Mouse (Mus musculus): ENCODE measurements around the gene Fam43a.

Gene Fam43a

GRCm38 (mm10) chr16:30599491-30600268, at the start of gene Fam43a:
TSS of gene Fam43a (plus strand) at chr16:30599723.
- DNase-seq, result peak; percentile 96

DNA sequence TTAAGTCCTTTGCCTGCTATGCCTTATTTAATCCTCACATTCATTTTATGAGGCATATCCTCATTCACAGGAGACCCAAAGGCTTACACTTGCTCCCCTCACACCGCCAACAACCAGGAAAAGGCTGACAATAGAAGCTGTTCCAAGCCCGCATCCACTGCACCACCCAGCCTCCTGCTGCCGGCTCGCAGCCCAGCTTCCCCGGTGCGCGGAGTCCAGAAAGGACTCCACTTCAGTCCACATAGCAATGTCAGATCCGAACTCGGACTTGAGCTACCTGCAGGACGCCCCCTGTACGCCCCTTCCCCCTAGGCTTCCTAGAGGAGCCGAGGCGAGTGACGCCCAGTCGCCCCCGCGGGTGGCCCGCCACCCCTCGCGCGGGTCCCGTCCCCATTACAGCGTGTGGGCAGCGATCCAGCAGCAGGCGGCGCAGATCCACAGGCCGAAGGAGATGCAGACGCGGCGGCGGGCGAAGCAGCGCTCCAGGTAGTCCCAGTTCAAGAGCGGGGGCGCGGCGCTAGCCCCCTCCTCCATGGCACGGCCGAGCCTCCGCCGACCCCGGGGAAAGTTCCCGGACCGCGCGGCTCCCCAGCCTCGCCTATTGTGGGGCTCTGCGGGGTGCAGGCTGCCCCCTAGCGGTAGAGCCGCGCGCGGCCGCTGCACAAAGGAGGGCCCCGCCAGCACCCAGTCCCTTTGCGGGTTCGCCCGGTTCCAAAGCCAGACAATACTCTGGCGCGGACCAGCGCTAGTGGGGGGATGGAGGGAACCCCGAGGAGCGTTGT, 49.4 kb upstream of the Fam43a start:
- DNase-seq, result peak; percentile 69

DNA sequence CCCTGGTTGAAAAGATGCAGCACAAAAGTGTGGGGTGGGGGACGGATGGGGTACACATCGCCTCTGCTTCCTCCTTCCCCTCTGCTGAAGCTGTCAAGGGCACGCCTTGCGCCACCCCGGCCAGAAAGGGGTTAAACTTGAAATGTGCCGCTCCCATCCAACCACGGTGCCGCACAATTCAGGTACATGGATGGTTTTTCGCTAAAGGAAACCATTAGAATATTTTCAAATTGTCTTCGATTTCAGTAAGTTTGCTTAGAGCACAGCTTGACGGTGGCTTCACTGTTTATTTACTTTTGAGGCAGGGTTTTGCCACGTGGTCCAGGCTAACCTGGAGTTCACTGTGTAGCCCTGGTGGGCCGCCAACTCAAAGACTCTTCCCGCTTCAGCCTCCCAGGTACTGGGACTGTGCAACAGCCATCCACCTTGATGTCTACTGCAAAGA, 48.8 kb upstream of the Fam43a start, which contains the start of gene Tmem44:
Gene Tmem44, minus strand, starts transcription at position 95 of the 445 bp plus-strand sequence.
- no peak for DNase-seq

DNA sequence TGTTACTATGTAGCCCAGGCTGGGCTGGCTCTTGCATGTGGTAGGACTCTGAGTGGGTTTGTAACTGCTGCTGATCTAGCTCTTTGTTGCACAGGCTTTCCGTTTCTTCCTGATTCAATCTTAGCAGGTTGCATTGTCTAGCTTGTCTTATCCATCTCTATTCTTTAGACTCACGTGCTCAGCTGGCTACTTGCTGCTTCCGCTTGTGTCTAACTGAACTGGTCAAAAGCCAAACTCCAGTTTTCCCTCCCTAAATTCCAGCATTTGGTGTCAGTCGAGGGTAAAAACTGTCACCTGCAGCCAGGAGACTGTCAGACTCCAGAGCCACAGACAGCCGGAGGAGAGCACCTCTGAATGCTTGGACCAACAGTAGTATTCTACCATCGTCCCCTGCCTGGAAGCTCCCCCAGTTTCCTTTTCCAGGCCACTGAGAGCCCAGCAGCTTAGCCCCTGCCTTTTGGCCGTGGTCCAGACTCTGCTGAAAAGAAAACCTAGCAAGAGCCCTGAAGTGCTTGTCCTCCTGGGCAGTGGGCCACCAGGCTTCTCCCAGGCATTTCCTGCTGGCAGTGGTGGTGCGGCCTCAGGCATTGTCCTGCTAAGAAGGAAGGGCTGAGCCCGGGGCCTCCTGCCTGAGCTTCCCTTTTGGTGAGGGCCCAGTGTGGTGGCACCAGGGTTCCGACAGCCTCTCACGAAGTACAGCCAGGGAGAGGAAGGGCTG, 46.7 kb upstream of the Fam43a start:
- peak; percentile 24 for DNase-seq

- no peak for DNase-seq
Measured at GRCm38 (mm10) chr16:30554109-30554508, 45.4 kb upstream of the Fam43a start.

- DNase-seq, result no peak
Measured at GRCm38 (mm10) chr16:30559312-30559992, 40.1 kb upstream of the Fam43a start.

DNA sequence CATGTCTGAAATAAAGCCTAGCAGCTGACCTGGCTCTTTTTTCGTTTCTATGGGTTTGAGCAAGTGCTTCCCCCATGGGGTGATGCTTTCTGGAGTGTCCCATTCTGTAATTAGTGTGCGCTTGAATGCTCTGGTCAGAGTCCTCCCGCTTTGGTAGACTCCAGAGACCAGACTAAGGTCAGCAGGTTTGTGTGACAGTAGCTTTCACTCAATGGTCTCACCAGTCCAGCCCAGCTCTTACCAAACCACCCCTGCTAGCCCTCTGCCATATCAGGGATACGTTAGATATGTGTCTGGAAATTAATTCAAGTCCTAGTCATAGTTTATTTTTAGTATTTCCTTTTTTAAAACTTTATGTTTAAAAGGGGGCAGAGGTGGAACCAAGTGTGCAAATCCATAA, 38.9 kb upstream of the Fam43a start:
- DNase-seq, result no peak

DNA sequence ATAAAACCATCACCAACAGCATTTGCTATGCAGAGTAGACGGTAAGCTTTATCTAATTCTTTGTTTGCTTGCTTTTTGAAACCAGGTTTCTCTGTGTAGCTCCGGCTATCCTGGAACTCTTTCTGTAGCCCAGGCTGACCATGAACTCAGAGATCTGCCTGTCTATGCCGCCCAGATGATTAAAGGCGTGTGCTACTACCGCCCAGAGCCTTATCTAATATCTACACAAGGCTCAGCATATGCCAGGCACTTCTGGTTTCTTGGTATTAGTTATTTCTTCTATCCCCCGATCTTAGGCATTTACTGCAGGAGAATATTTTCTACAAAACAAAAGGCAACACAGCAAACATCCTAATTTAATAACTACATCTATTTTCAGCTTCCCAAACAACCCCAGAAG, 33.9 kb upstream of the Fam43a start:
- DNase-seq, result no peak

GRCm38 (mm10) chr16:30570173-30570572, 29.4 kb upstream of the Fam43a start:
- DNase-seq, result no peak

DNA sequence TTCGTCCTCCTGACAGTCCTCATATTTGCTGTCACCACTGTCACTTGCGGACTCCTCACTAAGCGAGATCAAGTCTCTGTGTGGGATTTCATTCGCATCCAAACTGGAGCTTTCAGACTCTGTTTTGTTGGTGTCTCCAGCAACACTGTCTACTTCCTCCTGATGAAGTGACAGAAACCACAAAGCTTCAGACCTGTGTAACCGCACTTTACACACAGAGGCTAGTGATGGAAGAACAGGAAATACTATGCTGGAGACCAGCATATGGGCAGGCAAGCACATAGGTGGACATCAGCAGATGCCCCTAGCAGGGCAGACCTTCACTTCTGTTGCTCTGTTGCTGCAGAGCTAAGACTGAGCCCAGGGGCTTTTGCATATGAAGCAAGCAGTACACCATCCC, 28.1 kb upstream of the Fam43a start:
- no peak for DNase-seq

DNA sequence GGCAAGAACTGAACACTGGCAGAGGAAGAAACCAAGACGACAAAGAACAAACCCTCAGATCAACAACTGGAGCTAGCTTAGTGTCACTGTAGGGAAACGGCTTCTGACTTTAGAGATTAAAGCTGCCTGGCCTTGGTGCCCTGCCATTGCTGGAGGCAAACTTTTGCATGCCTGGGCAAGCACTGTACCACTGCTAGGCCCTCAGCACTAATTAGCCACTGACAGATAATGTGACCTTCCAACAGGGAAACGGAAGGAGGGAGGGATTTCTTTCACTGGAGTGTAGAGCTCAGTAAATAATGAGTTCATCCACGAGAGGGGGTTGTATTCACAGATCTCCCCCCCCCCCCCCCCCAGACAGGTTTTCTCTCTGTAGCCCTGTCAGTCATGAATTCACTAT, 27.3 kb upstream of the Fam43a start:
- no peak for DNase-seq

DNA sequence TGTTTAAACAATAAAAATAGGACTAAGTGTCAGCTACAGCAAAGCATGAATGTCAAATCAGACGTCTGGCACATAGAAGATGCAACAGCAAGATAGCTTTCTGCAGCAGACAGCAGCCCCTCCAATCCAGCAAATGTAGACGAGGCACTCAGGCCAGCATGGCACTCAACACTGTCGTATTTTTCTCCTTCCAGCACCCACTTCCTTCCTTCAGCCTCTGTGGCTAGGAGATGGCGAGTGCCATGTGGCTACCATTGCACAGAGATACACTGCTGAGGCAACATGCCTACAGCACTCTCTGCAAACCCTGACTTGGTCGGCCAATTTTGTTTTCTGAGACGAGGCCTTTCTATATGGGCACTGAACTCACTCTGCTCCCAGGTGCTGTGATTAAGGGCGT, 23.7 kb upstream of the Fam43a start:
- no peak for DNase-seq

DNA sequence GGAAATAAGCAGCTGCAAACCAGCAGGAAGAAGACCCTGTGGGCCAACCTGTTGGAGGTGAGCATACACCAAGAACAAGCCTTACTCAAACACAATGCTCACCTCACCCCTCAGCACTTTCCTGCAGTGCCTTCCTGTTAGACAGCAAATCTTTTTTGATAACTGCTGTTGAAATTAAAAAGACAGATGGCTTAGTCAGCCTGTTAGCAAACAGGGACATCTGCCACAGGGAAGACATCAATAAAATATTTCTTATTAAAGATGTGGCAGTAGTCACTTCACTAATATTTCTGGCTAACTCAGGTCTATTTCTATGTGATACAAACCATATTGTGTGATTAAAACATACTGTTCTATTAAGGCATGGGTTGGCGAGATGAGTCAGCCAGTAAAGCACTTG, 23.1 kb upstream of the Fam43a start:
- no peak for DNase-seq

DNA sequence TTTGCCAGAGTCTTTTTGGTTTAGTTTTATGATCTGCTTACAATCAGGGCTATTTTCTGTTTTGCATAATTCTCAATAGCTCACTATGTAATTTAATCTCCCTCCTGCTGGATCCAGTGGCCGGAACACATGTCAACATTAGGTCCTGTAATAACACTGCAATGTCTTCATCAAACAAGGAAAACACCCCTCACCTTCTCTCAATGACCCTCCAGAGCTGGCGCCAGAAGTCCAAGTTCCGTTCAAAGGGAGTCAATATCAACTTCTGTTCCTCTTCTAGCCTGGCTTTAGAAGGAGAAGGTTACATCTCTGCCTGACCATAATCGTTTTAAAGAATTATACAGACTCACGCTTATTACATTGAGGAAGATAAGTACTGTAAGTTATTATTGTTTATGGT, 18.8 kb upstream of the Fam43a start:
- no peak for DNase-seq

- no peak for DNase-seq
Measured at GRCm38 (mm10) chr16:30586935-30587493, 12.5 kb upstream of the Fam43a start.

GRCm38 (mm10) chr16:30587494-30588327, 11.8 kb upstream of the Fam43a start, which contains the start of gene Lsg1:
TSS of gene Lsg1 (minus strand) at chr16:30587592.
- peak; percentile 90 for DNase-seq

DNA sequence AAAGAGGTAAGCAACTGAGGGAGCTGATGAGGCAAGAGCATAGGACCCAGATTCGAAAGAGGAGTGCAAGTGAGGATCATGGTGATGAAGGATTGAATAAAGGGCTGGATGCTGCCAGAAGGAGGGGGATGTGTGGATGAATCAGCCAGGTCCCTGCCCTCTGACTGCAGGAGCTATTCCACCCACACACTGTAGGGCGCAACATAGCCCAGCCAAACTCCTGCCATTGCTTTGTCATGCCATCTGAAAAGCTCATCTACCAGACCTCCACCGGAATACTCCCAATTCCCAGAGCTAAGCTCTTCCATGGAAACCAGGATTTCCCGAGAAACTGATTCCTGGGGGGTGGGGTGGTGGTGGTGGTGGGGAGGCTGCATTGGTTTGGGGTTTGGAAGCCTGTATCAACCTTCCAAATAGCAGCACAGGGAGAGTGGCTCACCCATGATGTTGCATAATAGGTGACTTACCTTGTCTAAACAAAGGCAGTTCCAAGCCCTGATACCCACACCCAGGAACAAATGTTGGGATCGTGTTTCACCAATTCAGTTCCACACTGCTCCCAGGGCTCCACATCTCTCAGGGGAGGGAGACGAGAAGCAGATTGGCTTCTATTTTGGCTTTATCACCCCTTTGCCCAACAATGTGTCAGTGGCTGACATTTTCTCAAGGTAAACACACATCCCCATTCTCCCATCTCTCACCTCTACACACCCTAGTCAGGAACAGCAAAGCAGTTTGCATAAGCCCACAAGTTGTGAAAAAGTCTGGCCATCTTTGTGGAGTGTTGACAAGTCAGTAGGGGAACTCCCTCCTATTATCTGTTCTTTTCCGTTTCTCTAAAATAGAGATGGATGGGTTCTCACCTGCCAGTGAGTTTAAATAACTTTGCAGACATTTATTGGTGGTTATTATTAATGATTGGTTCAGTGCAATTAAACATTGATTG, 9.0 kb upstream of the Fam43a start:
- DNase-seq, result no peak

- no peak for DNase-seq
Measured at GRCm38 (mm10) chr16:30591990-30592389, 7.5 kb upstream of the Fam43a start.

DNA sequence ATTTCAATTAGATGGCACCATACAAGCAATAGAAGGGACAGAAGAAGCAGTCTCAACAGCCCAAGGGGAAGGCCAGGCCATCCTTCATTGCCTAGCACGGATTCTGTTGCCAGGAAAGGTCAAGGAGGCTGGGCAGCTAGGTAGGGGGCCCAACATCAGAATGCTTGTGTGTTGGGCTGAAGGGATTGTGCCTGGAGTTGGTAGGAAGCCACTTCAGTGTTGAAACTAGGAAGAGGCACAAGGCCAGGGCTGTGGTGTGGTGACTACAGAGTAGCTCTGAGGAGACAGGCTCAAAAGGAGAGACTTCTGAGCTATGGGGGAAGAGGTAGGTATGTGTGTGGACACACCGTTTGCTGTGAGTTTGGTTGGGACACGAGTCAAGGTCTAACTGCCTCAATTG, 4.2 kb upstream of the Fam43a start:
- no peak for DNase-seq

GRCm38 (mm10) chr16:30595835-30596557, 3.5 kb upstream of the Fam43a start:
- no peak for DNase-seq
